Mouse (Mus musculus): Measurements from ENCODE around the gene Olfr485. TPM values are rescaled to one million over a fixed set of nuclear protein-coding genes. Genes with fewer than 3 reads are reported as not detected.

Olfr485 gene
- not detected for polyA plus RNA-seq (2014; fragmentation: Illumina TruSeq; extraction: RNeasy Lipid Tissue Mini Kit (QIAGEN cat#74804); ENCODE audit: low read depth, low replicate concordance)

GRCm38 (mm10) chr7:108159771-108160170, at the start of gene Olfr485:
Gene Olfr485, minus strand, starts transcription at chr7:108159871.

DNA sequence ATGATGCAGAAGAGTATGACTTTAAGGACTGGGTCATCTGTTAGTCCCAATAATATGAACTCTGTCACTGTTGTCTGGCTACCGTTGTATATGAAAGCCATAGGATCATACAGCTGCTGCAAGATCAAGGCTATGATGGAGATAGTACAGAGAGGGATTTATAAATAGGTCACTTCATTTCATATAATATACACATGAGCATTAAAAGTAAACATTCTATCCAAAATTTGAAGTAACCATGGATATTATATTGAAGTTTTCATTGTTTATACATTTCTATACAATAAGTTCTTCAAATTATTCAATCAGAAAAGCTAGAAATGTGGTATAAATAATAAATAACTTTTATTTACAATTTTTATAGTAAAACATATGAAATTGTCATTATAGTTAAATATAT, 13.0 kb upstream of the Olfr485 start, which contains the start of gene Olfr486:
Gene Olfr486 (minus strand): TSS at position 101 of the 400 bp plus-strand sequence.

GRCm38 (mm10) chr7:108127349-108127748, 32.3 kb downstream of the Olfr485 start, which contains the start of gene Olfr484:
Gene Olfr484, minus strand, starts transcription at chr7:108127449.

Other genes with a start within 250 kb of the Olfr485 start
- gene Olfr473, start 229.4 kb downstream of the Olfr485 start, polyA plus RNA-seq (2014; fragmentation: Illumina TruSeq; extraction: RNeasy Lipid Tissue Mini Kit (QIAGEN cat#74804); ENCODE audit: low read depth, low replicate concordance) = not detected
- gene Olfr474, start 205.2 kb downstream of the Olfr485 start, polyA plus RNA-seq (2014; fragmentation: Illumina TruSeq; extraction: RNeasy Lipid Tissue Mini Kit (QIAGEN cat#74804); ENCODE audit: low read depth, low replicate concordance) = not detected
- gene Olfr476, start 195.1 kb downstream of the Olfr485 start, polyA plus RNA-seq (2014; fragmentation: Illumina TruSeq; extraction: RNeasy Lipid Tissue Mini Kit (QIAGEN cat#74804); ENCODE audit: low read depth, low replicate concordance) = not detected
- gene Olfr477, start 173.2 kb downstream of the Olfr485 start, polyA plus RNA-seq (2014; fragmentation: Illumina TruSeq; extraction: RNeasy Lipid Tissue Mini Kit (QIAGEN cat#74804); ENCODE audit: low read depth, low replicate concordance) = not detected
- gene Olfr478, start 125.9 kb downstream of the Olfr485 start, polyA plus RNA-seq (2014; fragmentation: Illumina TruSeq; extraction: RNeasy Lipid Tissue Mini Kit (QIAGEN cat#74804); ENCODE audit: low read depth, low replicate concordance) = not detected
- gene Olfr479, start 109.2 kb downstream of the Olfr485 start, polyA plus RNA-seq (2014; fragmentation: Illumina TruSeq; extraction: RNeasy Lipid Tissue Mini Kit (QIAGEN cat#74804); ENCODE audit: low read depth, low replicate concordance) = not detected
- not detected for gene Olfr480, start 92.5 kb downstream of the Olfr485 start, polyA plus RNA-seq (2014; fragmentation: Illumina TruSeq; extraction: RNeasy Lipid Tissue Mini Kit (QIAGEN cat#74804); ENCODE audit: low read depth, low replicate concordance)
- not detected for gene Olfr481, start 80.0 kb downstream of the Olfr485 start, polyA plus RNA-seq (2014; fragmentation: Illumina TruSeq; extraction: RNeasy Lipid Tissue Mini Kit (QIAGEN cat#74804); ENCODE audit: low read depth, low replicate concordance)
- not detected for gene Olfr482, start 62.3 kb downstream of the Olfr485 start, polyA plus RNA-seq (2014; fragmentation: Illumina TruSeq; extraction: RNeasy Lipid Tissue Mini Kit (QIAGEN cat#74804); ENCODE audit: low read depth, low replicate concordance)
- not detected for gene Olfr483, start 59.0 kb downstream of the Olfr485 start, polyA plus RNA-seq (2014; fragmentation: Illumina TruSeq; extraction: RNeasy Lipid Tissue Mini Kit (QIAGEN cat#74804); ENCODE audit: low read depth, low replicate concordance)
- gene Olfr484, start 32.4 kb downstream of the Olfr485 start, polyA plus RNA-seq (2014; fragmentation: Illumina TruSeq; extraction: RNeasy Lipid Tissue Mini Kit (QIAGEN cat#74804); ENCODE audit: low read depth, low replicate concordance) = not detected
- not detected for gene Olfr486, start 12.9 kb upstream of the Olfr485 start, polyA plus RNA-seq (2014; fragmentation: Illumina TruSeq; extraction: RNeasy Lipid Tissue Mini Kit (QIAGEN cat#74804); ENCODE audit: low read depth, low replicate concordance)
- not detected for gene Olfr487, start 54.8 kb upstream of the Olfr485 start, polyA plus RNA-seq (2014; fragmentation: Illumina TruSeq; extraction: RNeasy Lipid Tissue Mini Kit (QIAGEN cat#74804); ENCODE audit: low read depth, low replicate concordance)
- gene Olfr488, start 98.5 kb upstream of the Olfr485 start, polyA plus RNA-seq (2014; fragmentation: Illumina TruSeq; extraction: RNeasy Lipid Tissue Mini Kit (QIAGEN cat#74804); ENCODE audit: low read depth, low replicate concordance) = not detected
- not detected for gene Olfr490, start 129.1 kb upstream of the Olfr485 start, polyA plus RNA-seq (2014; fragmentation: Illumina TruSeq; extraction: RNeasy Lipid Tissue Mini Kit (QIAGEN cat#74804); ENCODE audit: low read depth, low replicate concordance)
- not detected for gene Olfr491, start 153.6 kb upstream of the Olfr485 start, polyA plus RNA-seq (2014; fragmentation: Illumina TruSeq; extraction: RNeasy Lipid Tissue Mini Kit (QIAGEN cat#74804); ENCODE audit: low read depth, low replicate concordance)
- gene Olfr492, start 163.8 kb upstream of the Olfr485 start, polyA plus RNA-seq (2014; fragmentation: Illumina TruSeq; extraction: RNeasy Lipid Tissue Mini Kit (QIAGEN cat#74804); ENCODE audit: low read depth, low replicate concordance) = not detected
- not detected for gene Olfr493, start 187.1 kb upstream of the Olfr485 start, polyA plus RNA-seq (2014; fragmentation: Illumina TruSeq; extraction: RNeasy Lipid Tissue Mini Kit (QIAGEN cat#74804); ENCODE audit: low read depth, low replicate concordance)
- gene Olfr494, start 205.5 kb upstream of the Olfr485 start, polyA plus RNA-seq (2014; fragmentation: Illumina TruSeq; extraction: RNeasy Lipid Tissue Mini Kit (QIAGEN cat#74804); ENCODE audit: low read depth, low replicate concordance) = not detected
- gene Olfr495, start 233.3 kb upstream of the Olfr485 start, polyA plus RNA-seq (2014; fragmentation: Illumina TruSeq; extraction: RNeasy Lipid Tissue Mini Kit (QIAGEN cat#74804); ENCODE audit: low read depth, low replicate concordance) = not detected

Data from adrenal gland, adult 10 weeks (tissue).